Mouse (Mus musculus) mesoderm, embryonic 11.5 days (tissue): ENCODE measurements around the gene Agap3.

Experiments
- DNase-seq: peaks from one replicate; pipeline ENCODE4 v3.0.0-alpha.2; 2012; ENCODE audit warnings: low read depth, low spot score

Gene Agap3

GRCm38 (mm10) chr5:24452030-24452690, at the start of gene Agap3:
TSS of gene Agap3 (plus strand) at chr5:24452177.
- peak; percentile 42 for DNase-seq

GRCm38 (mm10) chr5:24404594-24405360, 47.2 kb upstream of the Agap3 start:
- DNase-seq: no peak

- no peak for DNase-seq
These were observed 46.5 kb upstream of the Agap3 start for GRCm38 (mm10) chr5:24405389-24405876.

GRCm38 (mm10) chr5:24408651-24409050, 43.3 kb upstream of the Agap3 start:
- no peak for DNase-seq

GRCm38 (mm10) chr5:24409466-24409865, 42.5 kb upstream of the Agap3 start:
- no peak for DNase-seq

GRCm38 (mm10) chr5:24412063-24412462, 39.9 kb upstream of the Agap3 start:
- no peak for DNase-seq

GRCm38 (mm10) chr5:24413042-24413693, 38.8 kb upstream of the Agap3 start, which contains the start of gene Asic3:
TSS of gene Asic3 (plus strand) at chr5:24413392.
- DNase-seq: no peak

- no peak for DNase-seq
These were observed 38.0 kb upstream of the Agap3 start for GRCm38 (mm10) chr5:24413938-24414337.

GRCm38 (mm10) chr5:24416222-24416736, 35.7 kb upstream of the Agap3 start:
- peak; percentile 73 for DNase-seq

- no peak for DNase-seq
These were observed 34.4 kb upstream of the Agap3 start for GRCm38 (mm10) chr5:24417587-24417986.

- DNase-seq: no peak
These were observed 31.6 kb upstream of the Agap3 start for GRCm38 (mm10) chr5:24420381-24420780.

- DNase-seq: peak; percentile 100
These were observed 28.6 kb upstream of the Agap3 start, which contains the start of the genes Cdk5 and Slc4a2 for GRCm38 (mm10) chr5:24423129-24424003. TSS of gene Cdk5 (minus strand) at chr5:24423530. TSS of gene Slc4a2 (plus strand) at chr5:24423837.

- DNase-seq: no peak
These were observed 27.8 kb upstream of the Agap3 start for GRCm38 (mm10) chr5:24424004-24424781.

- DNase-seq: peak; percentile 91
These were observed 27.0 kb upstream of the Agap3 start for GRCm38 (mm10) chr5:24424861-24425411.

- peak; percentile 53 for DNase-seq
These were observed 26.4 kb upstream of the Agap3 start for GRCm38 (mm10) chr5:24425421-24426036.

- no peak for DNase-seq
These were observed 25.9 kb upstream of the Agap3 start for GRCm38 (mm10) chr5:24426037-24426432.

- DNase-seq: no peak
These were observed 25.3 kb upstream of the Agap3 start for GRCm38 (mm10) chr5:24426556-24427284.

GRCm38 (mm10) chr5:24427285-24427633, 24.7 kb upstream of the Agap3 start:
- DNase-seq: no peak

GRCm38 (mm10) chr5:24427981-24428402, 24.0 kb upstream of the Agap3 start:
- peak; percentile 47 for DNase-seq
